Mouse (Mus musculus) heart, postnatal 25 days (tissue): ENCODE data around the gene Slc12a8. TPM values are rescaled to one million over a fixed set of nuclear protein-coding genes. Genes with fewer than 3 reads are reported as not detected.
"Not testable (repeated sequence)": the region's sequence is repeated elsewhere in the genome, so short reads cannot be mapped to it uniquely, and the experiment has no call there.

ENCODE experiments used
- DNase-seq: peaks from one replicate; pipeline ENCODE4 v3.0.0; 2022; ENCODE audit warnings: low spot score
- intact Hi-C: fragments of 180-260 bp; cut with DNase I; formaldehyde crosslinking; loops from one replicate; pipeline ENCODE4 v1.15.1; 2025
- total RNA-seq, 2 experiments: library from RNA; stranded (reverse); gene quantifications; 2 replicates each; pipeline ENCODE4 v1.2.3; 2021

The Slc12a8 gene
- under 1 TPM; 0.50 to 0.60 TPM for total RNA-seq

DNA sequence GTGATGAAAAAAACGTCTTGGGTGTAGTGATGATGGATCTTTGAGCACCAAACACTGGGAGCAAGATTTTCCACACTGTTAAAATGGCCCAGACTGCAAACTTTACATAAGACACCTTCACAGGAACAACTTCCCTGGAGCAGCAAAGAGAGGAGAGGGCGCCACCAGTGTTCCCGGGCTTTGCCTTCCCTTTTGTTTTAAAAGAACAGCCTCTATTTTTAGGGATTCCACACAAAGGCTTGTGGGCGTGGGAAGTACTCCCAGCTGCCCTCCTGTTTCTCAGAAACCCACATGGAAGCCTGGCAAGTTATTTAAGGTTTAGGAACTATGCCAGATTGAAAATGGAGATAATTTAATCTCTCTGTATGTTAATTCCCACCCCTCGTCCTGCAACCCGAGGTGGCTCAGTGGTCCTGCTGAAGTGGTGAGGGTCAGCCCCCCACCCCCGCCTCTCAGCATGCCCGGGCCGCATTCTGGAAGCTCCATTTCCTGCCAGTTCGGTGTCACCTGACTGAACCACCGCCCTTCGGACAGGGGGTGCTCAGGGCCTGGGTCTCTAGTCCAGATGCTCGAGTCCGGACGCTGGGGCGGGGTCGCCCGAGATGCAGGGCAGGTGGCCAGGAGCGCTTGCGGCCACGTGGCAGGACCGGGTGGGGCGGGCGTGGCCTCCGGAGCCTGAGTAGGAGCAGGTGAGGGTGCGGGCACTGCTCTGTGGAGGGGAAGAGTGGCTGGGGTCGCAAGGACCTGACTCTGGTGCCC, at the start of gene Slc12a8:
Gene Slc12a8, plus strand, starts transcription at position 522 of the 759 bp plus-strand sequence.
- intact Hi-C loops, result no loop called here
- DNase-seq, result no peak

DNA sequence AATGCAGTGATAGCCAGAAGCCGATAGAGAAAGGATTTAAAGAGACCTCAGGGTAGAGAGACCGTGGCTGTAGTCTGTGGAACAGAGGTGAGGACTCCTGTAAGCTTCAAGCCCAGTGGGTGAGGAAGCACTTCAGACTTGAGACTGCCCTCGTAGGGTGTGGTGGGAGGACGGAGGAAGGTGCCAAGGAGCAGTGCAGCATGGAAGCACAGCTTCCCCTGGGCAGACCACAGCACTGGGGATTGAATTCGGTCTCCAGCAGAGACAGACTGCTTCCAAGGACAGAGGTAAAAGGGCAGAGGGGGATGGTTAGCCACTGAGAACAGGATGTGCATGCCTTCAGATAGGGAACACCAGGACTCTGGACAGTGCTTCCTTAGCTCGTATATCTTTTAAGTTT, 49.7 kb upstream of the Slc12a8 start:
- no peak for DNase-seq
- intact Hi-C loops, result no loop called here

DNA sequence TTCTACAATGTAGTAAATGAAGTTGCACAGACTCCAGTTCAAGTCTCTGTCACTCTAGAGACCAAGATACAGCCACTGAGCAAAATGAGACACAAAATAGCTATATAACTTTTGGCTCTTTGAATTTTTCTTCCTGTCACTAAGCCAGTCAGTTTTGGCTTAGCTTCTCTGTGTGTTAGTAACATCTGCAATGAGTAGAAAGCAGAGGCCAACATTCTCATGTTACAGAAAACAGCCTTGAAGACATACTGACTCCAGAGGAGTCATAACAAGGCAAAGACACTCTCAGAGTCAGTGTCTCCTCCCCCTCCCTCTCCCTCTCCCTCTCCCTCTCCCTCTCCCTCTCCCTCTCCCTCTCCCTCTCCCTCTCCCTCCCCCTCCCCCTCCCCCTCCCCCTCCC, 47.2 kb upstream of the Slc12a8 start:
- DNase-seq, result no peak
- intact Hi-C loops, result no loop called here

GRCm38 (mm10) chr16:33474381-33474780, 42.7 kb upstream of the Slc12a8 start:
- intact Hi-C loops, result no loop called here
- no peak for DNase-seq

GRCm38 (mm10) chr16:33479926-33480325, 37.2 kb upstream of the Slc12a8 start:
- intact Hi-C loops, result no loop called here
- DNase-seq, result no peak

DNA sequence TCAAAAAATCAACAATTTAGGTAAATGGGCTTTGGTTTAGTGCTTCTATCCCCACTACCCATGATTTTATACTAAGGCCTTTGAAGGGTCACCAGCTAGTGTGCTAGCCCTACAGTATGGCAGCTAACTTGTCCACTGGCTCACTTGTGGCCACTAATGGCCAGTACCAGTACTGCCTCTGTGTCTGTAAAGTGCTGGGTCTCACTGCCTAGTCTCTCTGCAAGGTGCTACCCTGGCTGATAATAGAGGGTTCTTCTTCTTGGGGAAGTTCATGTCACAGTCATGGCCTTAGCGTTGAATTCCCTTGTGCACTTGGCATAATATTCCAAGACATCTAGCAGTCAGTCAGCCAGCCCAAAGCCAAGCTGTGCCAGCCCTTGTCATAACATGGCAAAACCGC, 36.0 kb upstream of the Slc12a8 start:
- intact Hi-C loops, result no loop called here
- no peak for DNase-seq

DNA sequence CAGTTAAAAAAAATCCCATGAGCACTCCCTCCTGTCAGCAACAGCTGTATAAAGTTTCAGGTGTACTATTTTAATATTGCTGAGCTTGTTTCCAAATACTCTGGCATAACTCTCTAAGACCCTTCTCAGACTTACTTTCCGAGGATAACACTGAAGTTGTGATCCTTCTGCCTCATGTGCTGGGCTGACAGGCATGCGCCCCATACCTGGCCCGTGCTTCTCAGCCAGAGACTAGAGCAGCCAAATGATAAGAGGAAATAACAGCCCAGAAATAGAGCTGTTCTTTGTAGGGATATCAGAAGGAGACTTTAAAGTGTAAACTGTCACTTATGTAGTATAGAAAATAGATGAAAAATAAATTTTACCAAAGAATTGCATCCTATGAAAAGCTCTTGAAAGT, 34.8 kb upstream of the Slc12a8 start:
- DNase-seq, result no peak
- intact Hi-C loops, result no loop called here

GRCm38 (mm10) chr16:33487709-33488108, 29.4 kb upstream of the Slc12a8 start:
- intact Hi-C loops, result no loop called here
- DNase-seq, result no peak

GRCm38 (mm10) chr16:33494374-33494773, 22.8 kb upstream of the Slc12a8 start:
- intact Hi-C loops, result no loop called here
- DNase-seq, result no peak

DNA sequence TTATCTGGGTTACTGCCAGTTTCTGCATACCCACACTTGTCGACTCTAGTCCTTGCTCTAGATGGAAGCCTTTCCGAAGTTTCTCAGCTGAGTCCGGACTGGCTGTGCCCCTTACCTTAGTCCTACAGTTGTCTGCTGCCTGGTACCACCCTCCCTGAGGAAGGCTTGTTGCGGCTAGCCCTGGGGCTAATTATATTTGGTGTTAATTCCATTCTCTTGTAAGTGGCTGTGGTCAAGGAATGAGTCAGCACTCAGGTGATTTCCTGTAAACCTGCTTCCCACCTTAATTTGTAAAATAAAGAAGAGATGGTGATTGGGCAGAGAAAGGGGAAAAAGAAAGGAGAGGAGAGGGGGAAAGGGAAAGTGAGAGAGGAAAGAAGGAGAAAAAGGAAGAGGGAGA, 9.0 kb upstream of the Slc12a8 start:
- no peak for DNase-seq
- intact Hi-C loops, result no loop called here

- intact Hi-C loops, DNase-seq: not testable (repeated sequence)
Measured at GRCm38 (mm10) chr16:33509231-33509630, 7.9 kb upstream of the Slc12a8 start.

DNA sequence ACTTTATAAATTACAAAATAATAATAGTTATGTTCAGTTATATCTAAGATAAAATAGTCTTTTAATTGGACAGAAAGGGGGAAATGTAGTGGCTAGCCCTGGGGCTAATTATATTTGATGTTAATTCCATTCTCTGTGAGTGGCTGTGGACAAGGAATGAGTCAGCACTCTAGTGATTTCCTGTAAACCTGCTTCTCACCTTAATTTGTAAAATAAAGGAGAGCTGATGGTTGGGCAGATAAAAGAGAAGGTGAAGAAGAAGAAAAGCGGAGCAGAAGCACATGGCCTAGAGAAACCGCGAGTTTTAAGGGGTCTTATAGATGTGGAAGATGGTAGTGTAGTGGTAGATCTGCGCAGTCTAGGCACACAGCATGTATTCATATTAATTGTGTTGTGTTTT, 6.3 kb upstream of the Slc12a8 start:
- intact Hi-C loops, DNase-seq: not testable (repeated sequence)

DNA sequence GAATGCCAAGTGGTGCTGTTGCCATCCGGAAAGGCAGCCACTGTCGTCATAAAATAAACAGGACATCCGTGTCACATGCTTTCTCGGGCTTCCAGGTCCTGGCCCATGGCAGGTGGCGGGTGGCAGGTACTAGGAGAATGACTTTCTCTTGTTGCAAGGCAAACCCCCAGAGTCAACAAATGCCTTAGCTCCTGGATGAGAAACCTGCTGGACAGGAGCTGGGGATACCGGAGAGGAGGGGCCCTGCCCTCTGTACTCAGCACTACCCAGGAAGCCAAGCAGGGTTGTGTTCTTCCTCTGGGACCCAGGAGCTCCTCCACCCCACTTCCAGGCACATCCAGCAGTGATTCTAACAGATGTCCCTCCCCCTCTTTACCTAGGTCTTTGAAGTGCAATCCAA, 4.6 kb upstream of the Slc12a8 start:
- intact Hi-C loops, result no loop called here
- no peak for DNase-seq

DNA sequence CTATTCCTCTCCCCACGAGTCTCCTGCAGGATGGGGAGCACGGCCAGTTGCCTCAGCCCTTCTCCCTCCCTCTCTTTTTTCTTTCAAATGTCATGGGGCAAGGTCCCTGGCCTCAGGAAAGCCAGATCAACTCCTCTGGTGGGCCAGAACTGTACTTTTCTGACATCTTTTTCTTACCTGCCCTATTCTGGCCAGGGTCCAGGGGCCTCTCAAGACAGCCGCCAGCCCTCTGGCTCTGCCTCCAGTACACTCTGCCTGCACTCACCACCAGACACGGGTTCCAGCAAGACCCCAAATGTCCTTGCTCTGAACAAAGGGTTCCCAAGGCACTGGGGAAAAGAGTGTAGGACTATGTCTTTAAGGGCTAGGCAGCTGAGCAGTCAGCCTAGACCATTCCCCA, 499 bp downstream of the Slc12a8 start:
- intact Hi-C loops, result no loop called here
- no peak for DNase-seq

DNA sequence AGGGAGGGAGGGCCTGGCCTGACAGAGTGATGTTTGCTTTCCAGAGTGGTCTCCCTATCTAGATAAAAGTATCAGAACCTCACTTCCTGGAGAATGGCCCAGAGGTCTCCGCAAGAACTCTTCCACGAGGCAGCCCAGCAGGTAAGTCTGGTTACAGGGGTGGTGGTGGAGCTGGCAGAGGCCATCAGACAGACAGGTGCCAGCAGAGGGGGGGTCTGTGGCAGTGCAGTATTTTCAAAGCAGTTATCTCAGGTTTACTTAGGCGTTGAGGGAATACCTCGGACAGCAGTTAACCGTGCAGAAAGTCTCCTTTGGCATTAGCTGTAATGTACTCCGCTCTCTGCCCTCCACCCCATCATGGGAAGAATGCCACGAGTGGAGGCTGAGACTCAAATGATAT, 1.1 kb downstream of the Slc12a8 start:
- DNase-seq, result no peak
- intact Hi-C loops, result no loop called here

GRCm38 (mm10) chr16:33519916-33520568, 2.9 kb downstream of the Slc12a8 start:
- no peak for DNase-seq
- intact Hi-C loops, result no loop called here

- no peak for DNase-seq
- intact Hi-C loops, result no loop called here
Measured at GRCm38 (mm10) chr16:33522516-33522915, 5.4 kb downstream of the Slc12a8 start.

GRCm38 (mm10) chr16:33523571-33523970, 6.4 kb downstream of the Slc12a8 start:
- no peak for DNase-seq
- intact Hi-C loops, result no loop called here

DNA sequence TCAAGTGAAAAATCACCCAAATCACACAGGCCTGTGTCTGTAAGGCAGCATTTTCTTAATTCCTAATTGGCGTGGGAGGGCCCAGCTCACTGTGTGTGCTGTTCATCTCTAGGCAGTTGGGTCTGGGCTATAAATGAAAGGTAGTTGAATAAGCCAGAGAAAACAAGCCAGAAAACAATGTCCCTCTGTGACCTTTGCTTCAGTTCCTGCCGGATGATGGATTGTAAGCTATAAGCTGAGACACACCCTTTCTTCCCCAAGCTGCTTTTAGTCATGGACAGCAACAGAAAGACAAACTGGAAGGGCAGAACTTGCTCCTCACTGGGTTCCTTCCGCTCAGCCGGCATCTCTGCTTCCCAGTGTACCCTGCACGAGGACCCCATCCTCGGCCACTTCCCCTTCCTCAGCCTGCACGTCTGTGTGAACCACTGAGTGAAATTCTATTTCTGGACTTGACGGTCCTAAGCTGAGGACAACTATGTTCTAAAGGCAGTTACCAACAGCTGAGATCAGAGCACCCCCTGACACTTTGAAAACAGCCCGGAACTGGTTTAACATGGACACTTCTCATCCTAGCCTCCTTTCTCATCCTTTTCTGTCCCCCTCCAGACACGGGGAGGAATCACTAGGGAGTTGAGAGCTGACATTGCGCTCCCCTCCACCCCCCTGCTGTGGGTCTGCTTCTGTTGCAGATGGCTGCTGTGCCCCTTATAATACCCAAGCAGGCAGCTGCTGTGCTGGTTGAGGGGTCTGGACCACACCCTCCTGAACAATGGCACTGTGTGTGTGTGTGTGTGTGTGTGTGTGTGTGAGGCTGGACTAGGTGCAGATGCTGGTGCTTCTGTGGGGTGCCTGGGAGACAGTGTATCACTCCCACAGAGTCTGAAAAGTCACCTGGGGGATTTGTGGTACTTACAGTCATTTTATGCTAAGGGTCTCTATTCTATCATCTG, 12.7 kb downstream of the Slc12a8 start:
- intact Hi-C loops, result no loop called here
- no peak for DNase-seq

GRCm38 (mm10) chr16:33531184-33531583, 14.1 kb downstream of the Slc12a8 start:
- no peak for DNase-seq
- intact Hi-C loops, result no loop called here

DNA sequence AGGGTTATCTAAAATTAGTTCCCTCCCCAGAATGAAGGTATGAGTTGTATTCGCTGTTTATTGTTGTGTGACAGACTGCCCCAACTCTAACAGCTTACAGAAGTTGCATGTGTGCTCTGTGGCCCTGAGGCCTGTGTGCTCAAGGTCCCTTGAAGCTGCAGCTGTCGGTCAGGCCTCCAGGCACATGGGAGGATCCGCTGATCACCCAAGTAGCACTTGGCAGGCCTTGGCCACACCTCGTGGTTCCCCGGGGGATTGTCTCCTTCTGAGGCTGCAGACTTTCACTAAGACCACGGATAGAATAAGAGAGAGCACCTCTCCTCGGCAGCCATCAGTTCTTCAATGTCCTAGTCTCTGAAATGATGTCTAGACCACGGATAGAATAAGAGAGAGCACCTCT, 19.3 kb downstream of the Slc12a8 start:
- intact Hi-C loops, result no loop called here
- no peak for DNase-seq
